Mouse (Mus musculus): Measurements from ENCODE around the gene Fgfr2.

- TF ChIP-seq POLR2AphosphoS2 (IDR thresholded peaks at IDR 0.05; ENCODE audit: insufficient read length, low read depth) (no peak), POLR2A (IDR thresholded peaks at IDR 0.05; ENCODE audit: insufficient read length, low read depth) (no peak), TCF3 (IDR thresholded peaks at IDR 0.05; ENCODE audit: insufficient read length, low read depth) (no peak), REST (IDR thresholded peaks at IDR 0.05; ENCODE audit: insufficient read depth, insufficient read length) (no peak), MAX (IDR thresholded peaks at IDR 0.05; ENCODE audit: low read depth) (no peak), MYOG (IDR thresholded peaks at IDR 0.05; ENCODE audit: control insufficient read depth in 1 of 3, insufficient read depth in 1 of 3, insufficient read length in 2 of 3, low read depth in 2 of 3) (no peak)
These were observed 926.6 kb downstream of the Fgfr2 start for GRCm38 (mm10) chr7:132196581-132196980.
